Mouse (Mus musculus) heart, embryonic 13.5 days (tissue): ENCODE data around the gene Sfxn5. TPM values are rescaled to one million over a fixed set of nuclear protein-coding genes. Genes with fewer than 3 reads are reported as not detected.

Experiments used
- ATAC-seq: fragments of 200-750 bp; cut with Nextera tagmentation; 2 replicates; pipeline ENCODE4 v1.8.0; 2017; ENCODE audit warnings: moderate TSS enrichment; ENCODE audit not compliant: insufficient number of reproducible peaks, low FRiP score, low TSS enrichment; ENCODE audit errors: extremely low read depth
- H3K27ac ChIP-seq: fragments of 300-500 bp; sonication (generic); replicated peaks from 2 replicates; pipeline ENCODE4 v1.5.1; 2015; ENCODE audit warnings: moderate library complexity, mild to moderate bottlenecking, inconsistent platforms
- H3K27me3 ChIP-seq: fragments of 300-500 bp; sonication (generic); replicated peaks from 2 replicates; pipeline ENCODE4 v1.6.1; 2015; ENCODE audit warnings: mild to moderate bottlenecking, inconsistent platforms
- H3K36me3 ChIP-seq: fragments of 300-500 bp; sonication (generic); 2 replicates; pipeline ENCODE4 v1.6.1; 2015; ENCODE audit warnings: mild to moderate bottlenecking, inconsistent platforms
- H3K4me1 ChIP-seq: fragments of 300-500 bp; sonication (generic); 2 replicates; pipeline ENCODE4 v1.6.1; 2015; ENCODE audit warnings: inconsistent platforms
- H3K4me2 ChIP-seq: fragments of 300-500 bp; sonication (generic); 2 replicates; pipeline ENCODE4 v1.6.1; 2015; ENCODE audit warnings: inconsistent platforms, mild to moderate bottlenecking, moderate library complexity
- H3K4me3 ChIP-seq: fragments of 300-500 bp; sonication (generic); 2 replicates; pipeline ENCODE4 v1.5.1; 2015; ENCODE audit warnings: moderate library complexity, mild to moderate bottlenecking, inconsistent platforms
- H3K9ac ChIP-seq: fragments of 300-500 bp; sonication (generic); 2 replicates; pipeline ENCODE4 v1.6.1; 2015; ENCODE audit warnings: inconsistent platforms, mild to moderate bottlenecking, moderate library complexity
- H3K9me3 ChIP-seq: fragments of 300-500 bp; sonication (generic); 2 replicates; pipeline ENCODE4 v1.6.1; 2016; ENCODE audit warnings: inconsistent platforms
- WGBS: fragments of 180-500 bp; shearing (Covaris S2); methylation state at CpG from one replicate; pipeline ENCODE4 v1.1.7; 2015; ENCODE audit warnings: mixed read lengths; 5-methylcytosine and 5-hydroxymethylcytosine counted together
- polyA plus RNA-seq: library from polyadenylated mRNA; unstranded; fragments of >200 nt; fragmentation: Nextera tagmentation; extraction: Ambion mirVana; gene quantifications from 2 replicates; pipeline ENCODE4 v1.2.1, GENCODE M21; 2015

Sfxn5 gene
- polyA plus RNA-seq, 1 experiment from 2014 or later = 3.3 TPM

DNA sequence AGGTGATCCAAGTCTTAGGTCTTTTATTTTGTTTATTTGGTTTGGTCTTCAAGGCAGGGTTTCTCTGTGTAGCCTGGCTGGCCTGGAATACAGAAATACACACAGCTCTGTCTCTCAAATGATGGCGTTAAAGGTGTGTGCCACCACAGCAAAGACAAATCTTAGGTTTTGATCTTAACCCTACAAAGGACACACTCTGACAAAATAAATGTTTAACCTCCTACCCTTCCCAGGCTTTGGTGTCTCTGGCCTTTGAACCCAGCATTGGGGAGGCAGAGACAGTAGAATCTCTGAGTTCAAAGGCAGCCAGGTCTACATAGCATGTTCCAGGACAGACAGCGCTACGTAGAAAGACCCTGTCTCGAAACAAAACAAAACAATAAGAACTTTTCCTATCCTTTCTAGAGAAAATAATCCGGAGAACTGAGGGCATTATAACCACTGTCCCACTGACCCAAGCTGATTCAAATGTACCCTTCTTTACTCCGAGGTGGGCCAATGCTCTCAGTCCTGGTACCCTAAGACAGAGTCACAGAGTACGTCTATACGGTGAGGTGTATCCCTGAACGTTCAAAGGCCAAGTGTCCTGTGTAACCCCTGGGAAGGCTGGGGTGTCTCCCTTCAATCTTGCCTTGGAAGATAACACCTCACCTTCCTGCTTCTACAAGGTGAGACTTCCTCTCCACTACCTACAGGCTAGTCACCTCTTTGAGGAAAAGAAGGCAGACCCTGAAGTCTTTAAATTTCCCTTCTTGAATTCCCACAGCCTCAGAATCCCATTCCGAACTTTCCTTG lies 40.0 kb upstream of the Sfxn5 start:
- peaks cover 73% of the 10 kb centered on the region for H3K4me1 ChIP-seq
- ATAC-seq = no peak
- H3K36me3 ChIP-seq = peaks cover 15% of the 10 kb centered on the region; the same call in 1 of the 2 replicates
- 67% methylated on average over 10 of the region's 10 CpGs for WGBS
- peak overlapping the region; percentile 94 for H3K4me3 ChIP-seq
- peak overlapping the region; percentile 96 for H3K27ac ChIP-seq
- H3K4me2 ChIP-seq = peak overlapping the region; percentile 75
- no peaks in the 10 kb centered on the region for H3K9me3 ChIP-seq
- H3K9ac ChIP-seq = peak overlapping the region; percentile 98
- no peaks in the 10 kb centered on the region for H3K27me3 ChIP-seq

DNA sequence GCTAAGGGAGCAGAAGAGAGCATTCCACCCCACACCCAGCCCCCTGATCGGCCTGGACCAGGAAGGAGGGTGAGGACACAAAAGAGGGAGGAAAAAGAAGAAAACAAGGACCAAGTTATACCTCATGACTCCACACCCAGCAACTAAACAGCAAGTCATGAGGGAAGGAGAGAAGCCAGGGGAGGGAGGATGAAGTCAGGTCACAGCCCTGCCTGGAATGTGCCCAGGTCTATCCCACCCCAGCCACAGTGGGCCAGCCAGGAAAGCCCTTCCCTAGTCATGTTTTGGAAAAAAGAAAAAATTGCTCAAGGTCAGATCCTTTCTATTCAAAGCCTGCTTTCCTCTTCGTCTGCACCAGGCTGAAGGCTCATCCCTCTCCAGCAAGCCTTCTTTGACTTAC lies 39.3 kb upstream of the Sfxn5 start:
- Histone ChIP-seq H3K4me3 (peak overlapping the region; percentile 94), H3K9ac (peak overlapping the region; percentile 98), H3K36me3 (peaks cover 15% of the 10 kb centered on the region; the same call in 1 of the 2 replicates), H3K27me3 (no peaks in the 10 kb centered on the region), H3K9me3 (no peaks in the 10 kb centered on the region), H3K27ac (peak overlapping the region; percentile 96), H3K4me1 (peaks cover 74% of the 10 kb centered on the region), H3K4me2 (peak overlapping the region; percentile 75)
- no peak for ATAC-seq
- WGBS = 43% methylated on average over 2 of the region's 2 CpGs

DNA sequence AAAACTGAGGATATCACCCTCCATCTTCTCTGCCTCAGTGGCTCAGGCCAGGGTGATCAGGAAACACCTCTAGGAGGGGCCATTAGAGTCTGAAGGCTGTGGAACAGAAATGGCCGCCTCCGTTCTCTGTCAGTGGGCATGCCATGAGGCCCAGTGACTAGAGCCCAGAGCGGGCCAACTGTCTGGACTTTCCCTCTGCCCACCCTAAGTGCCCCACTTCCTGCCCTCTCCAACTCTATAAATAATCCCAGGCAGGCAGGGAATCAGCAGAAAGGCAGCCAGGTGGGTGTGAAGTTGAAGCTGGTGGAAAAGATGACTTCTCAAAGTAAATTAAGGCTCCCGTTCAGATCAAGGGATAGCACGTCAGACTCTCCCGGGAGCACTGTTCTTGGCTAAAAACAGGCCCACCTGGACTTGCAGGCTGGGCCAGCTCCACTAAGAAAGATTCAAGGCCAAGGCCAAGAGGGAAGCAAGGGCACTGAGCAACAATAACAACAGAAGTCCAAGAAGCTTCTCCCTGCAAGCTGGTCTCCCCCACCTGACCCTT lies 38.7 kb upstream of the Sfxn5 start:
- 48% methylated on average over 6 of the region's 6 CpGs for whole genome bisulfite sequencing
- Histone ChIP-seq H3K27me3 (no peaks in the 10 kb centered on the region), H3K36me3 (peaks cover 15% of the 10 kb centered on the region; the same call in 1 of the 2 replicates), H3K27ac (peak overlapping the region; percentile 96), H3K4me2 (peak overlapping the region; percentile 75), H3K4me1 (peaks cover 74% of the 10 kb centered on the region), H3K9me3 (no peaks in the 10 kb centered on the region), H3K4me3 (peak overlapping the region; percentile 94), H3K9ac (peak overlapping the region; percentile 98)
- no peak for ATAC-seq

DNA sequence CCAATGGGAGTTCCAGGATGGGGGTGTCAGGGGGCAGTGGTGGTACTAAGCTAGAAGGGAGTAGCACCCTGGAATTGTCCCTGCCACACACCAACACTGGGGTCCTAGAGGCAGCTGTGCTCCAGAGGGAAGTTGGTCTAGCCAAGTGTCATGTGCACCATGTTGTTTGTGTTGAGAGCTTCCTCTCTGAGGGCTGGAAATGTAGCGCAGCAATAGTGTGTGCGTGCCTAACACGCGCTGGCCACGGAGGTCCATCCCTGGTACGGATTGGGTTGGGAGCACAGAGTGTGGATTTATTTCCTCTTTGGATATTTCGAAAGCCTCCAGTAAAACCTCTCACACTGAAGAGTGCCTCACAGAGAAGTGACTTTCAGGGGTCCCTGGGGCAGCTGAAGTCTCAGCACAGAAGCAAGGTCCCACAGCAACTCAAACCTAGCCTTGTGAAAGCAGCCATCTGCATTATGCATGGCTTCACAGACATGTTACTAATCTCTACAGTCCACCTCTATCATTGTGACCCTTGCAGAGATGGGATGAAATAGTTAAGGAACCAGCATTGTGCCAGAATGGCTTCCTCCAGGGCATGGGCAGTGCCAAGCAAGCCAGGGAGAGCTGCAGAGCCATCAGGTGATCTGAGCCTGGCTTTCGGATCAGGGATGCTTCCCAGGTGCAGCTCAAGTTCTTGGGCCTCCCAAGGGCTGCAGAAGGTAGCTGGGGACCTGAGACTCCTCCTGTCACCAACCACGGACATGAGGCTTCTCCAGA lies 37.6 kb upstream of the Sfxn5 start:
- Histone ChIP-seq H3K9ac (peak overlapping the region; percentile 98), H3K4me2 (peak overlapping the region; percentile 75), H3K36me3 (peaks cover 15% of the 10 kb centered on the region; the same call in 1 of the 2 replicates), H3K9me3 (no peaks in the 10 kb centered on the region), H3K27ac (peak overlapping the region; percentile 96), H3K4me1 (peaks cover 80% of the 10 kb centered on the region), H3K4me3 (peak overlapping the region; percentile 94), H3K27me3 (no peaks in the 10 kb centered on the region)
- ATAC-seq = no peak
- WGBS = 86% methylated on average over 9 of the region's 9 CpGs

DNA sequence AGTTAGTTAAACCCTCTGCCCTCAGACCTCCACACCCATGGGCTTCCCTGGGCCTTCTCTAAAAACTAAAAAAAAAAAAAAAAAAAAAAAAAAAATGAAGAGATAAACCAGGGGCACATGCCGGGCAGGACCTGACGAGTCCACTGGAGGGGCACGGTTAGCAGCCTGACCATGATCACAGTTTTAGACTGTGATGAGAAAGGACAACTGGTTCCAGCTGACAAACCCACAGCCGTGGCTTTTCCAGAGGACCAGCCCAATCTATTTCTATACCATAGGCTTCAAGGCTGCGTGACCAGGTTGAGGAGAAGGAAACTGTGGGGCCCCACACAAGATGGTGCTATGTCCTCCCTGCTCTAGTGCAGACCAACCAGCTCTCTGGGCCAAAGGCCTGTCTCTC lies 36.8 kb upstream of the Sfxn5 start:
- Histone ChIP-seq H3K4me3 (peak overlapping the region; percentile 19; the same call in 1 of the 2 replicates), H3K9ac (peak overlapping the region; percentile 98; the same call in 1 of the 2 replicates), H3K4me1 (peaks cover 83% of the 10 kb centered on the region)

DNA sequence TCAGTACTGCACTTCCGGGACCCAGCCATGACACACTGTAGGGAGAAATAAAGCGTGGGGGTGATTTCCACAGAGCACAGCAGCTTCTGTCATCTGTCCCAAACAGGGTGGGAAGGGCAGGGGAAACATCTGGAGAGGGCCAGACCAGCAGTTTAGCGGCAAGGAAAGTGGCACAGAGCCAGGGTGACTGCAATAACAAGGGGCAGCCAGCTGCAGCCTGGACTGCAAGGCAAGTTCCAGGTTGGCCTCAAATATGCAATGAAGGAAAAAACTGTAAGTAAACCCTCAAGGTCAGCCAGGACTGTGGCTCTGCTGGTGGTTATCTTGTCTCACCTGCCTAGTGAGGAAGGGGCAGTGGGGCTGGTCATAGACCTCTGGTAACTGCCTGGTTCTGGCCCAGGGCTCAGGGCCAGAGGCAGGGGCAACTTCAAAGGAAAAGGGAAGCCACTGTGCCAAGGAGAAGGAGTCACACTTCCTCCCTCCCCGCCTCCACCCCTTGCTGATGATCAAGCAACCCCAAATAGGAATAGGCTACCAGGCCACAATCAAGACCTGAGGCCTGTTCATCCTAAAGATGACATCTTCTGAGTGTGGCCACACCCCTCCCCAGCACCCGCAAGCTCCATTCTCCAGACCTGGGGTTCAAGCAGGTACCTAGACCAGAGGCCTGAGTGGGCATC lies 36.1 kb upstream of the Sfxn5 start:
- Histone ChIP-seq H3K36me3 (peaks cover 25% of the 10 kb centered on the region), H3K9ac (peak overlapping the region; percentile 76), H3K27me3 (no peaks in the 10 kb centered on the region), H3K4me2 (peak overlapping the region; percentile 75), H3K4me3 (peak overlapping the region; percentile 19), H3K4me1 (peaks cover 89% of the 10 kb centered on the region), H3K9me3 (no peaks in the 10 kb centered on the region), H3K27ac (peak overlapping the region; percentile 96)
- ATAC-seq = no peak
- 49% methylated on average over 5 of the region's 5 CpGs for WGBS

More for the DNA sequence above, 36.8 kb upstream of the Sfxn5 start:
- Histone ChIP-seq H3K4me2 (peak overlapping the region; percentile 75), H3K36me3 (peaks cover 19% of the 10 kb centered on the region; the same call in 1 of the 2 replicates), H3K27ac (peak overlapping the region; percentile 96), H3K9me3 (no peaks in the 10 kb centered on the region), H3K27me3 (no peaks in the 10 kb centered on the region)
- WGBS = 74% methylated on average over 5 of the region's 5 CpGs
- ATAC-seq = no peak

DNA sequence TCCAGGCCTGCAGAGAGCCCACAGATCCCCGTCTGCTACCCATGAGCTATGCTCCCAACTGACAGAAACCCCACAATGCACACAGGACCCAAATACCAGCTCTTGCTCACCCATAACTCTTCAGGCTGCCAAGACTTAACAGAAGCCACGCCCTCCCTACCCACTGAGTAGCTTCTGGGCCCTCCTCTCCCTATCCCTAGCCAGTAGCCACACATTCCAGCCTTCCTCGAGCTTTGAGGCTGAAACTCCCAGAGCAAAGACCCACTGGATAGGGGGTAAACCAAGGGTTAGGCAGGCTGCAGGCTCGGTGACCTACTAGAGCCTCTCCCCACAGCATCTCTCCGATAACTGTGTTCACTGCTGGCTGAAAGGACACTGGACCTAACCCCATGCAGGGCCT lies 35.5 kb upstream of the Sfxn5 start:
- Histone ChIP-seq H3K27me3 (no peaks in the 10 kb centered on the region), H3K9me3 (no peaks in the 10 kb centered on the region), H3K4me2 (peak overlapping the region; percentile 75), H3K36me3 (peaks cover 25% of the 10 kb centered on the region), H3K9ac (peak overlapping the region; percentile 76), H3K27ac (peak overlapping the region; percentile 96), H3K4me1 (peaks cover 95% of the 10 kb centered on the region), H3K4me3 (peak overlapping the region; percentile 16)
- WGBS = 55% methylated on average over 5 of the region's 5 CpGs
- ATAC-seq = no peak

DNA sequence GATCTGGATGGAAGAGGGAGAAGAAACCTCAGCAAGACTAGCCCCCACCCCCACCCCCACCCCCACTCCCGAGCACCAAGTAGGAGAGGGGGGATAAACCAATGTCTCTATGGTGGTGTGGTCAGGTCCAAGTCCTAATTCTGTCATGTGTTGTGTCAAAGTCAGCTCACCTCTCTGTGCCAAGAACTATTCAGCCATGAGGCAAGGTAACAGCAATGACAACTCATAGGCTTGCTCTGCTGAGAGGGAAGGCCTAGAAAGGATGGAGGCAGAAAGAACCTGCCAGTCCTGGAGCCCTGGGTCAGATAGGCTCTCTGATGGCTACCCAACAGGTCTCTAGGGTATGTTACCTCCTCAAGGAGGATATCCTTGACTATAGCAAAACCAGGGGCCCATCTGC lies 34.9 kb upstream of the Sfxn5 start:
- H3K4me2 ChIP-seq = peak overlapping the region; percentile 75
- peaks cover 25% of the 10 kb centered on the region for H3K36me3 ChIP-seq
- H3K4me3 ChIP-seq = no peak overlapping the region
- no peak for ATAC-seq
- H3K4me1 ChIP-seq = peaks cover 97% of the 10 kb centered on the region
- H3K9me3 ChIP-seq = no peaks in the 10 kb centered on the region
- peak overlapping the region; percentile 96 for H3K27ac ChIP-seq
- WGBS = 87% methylated on average over 1 of the region's 1 CpGs
- no peaks in the 10 kb centered on the region for H3K27me3 ChIP-seq
- peak overlapping the region; percentile 76; the same call in 1 of the 2 replicates for H3K9ac ChIP-seq

DNA sequence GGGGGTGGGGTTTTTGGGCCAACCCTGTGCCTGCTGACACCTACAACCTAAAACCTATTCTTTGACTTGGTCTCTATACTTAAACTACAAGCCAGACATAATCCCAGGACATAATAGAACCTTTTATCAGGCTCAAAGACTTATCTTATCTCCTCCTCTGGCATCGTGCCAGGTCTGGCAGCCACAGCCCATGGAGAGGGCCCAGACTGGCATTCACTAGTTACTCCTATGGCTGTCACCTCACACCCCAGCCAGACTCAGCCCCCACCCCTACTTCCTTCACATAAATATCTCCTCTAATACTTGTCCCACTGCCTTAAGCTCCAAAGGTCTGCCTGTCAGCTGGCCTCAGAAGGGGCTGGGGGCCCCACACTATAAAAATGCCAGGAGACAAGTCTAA lies 33.2 kb upstream of the Sfxn5 start:
- 19% methylated on average over 1 of the region's 1 CpGs for WGBS
- peak overlapping the region; percentile 96 for H3K27ac ChIP-seq
- H3K4me3 ChIP-seq = peak overlapping the region; percentile 20
- peaks cover 99% of the 10 kb centered on the region for H3K4me1 ChIP-seq
- ATAC-seq = peak; percentile 45; the same call in 1 of the 2 replicates
- H3K9me3 ChIP-seq = no peaks in the 10 kb centered on the region
- H3K4me2 ChIP-seq = peak overlapping the region; percentile 57
- peak overlapping the region; percentile 72 for H3K9ac ChIP-seq
- peaks cover 26% of the 10 kb centered on the region for H3K36me3 ChIP-seq
- no peaks in the 10 kb centered on the region for H3K27me3 ChIP-seq

DNA sequence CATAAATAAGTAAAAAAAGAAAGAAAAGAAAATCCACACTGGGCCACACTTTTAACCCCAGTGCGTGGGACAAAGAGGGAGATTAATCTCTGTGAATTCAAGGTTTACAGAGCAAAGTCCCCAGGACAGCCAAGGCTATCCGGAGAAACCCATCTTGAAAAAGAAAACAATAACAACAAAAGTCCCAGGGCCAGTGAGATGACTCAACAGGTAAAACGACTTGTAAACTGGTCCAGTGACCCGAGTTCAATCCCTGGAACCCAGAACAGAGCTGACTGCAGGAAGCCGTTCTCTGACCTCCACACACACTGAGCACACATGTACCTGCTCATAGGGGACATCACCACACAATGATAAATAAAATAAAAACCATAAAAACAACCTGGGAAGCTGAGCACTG lies 31.2 kb upstream of the Sfxn5 start:
- no peaks in the 10 kb centered on the region for H3K9me3 ChIP-seq
- H3K4me2 ChIP-seq = peak overlapping the region; percentile 15; the same call in 1 of the 2 replicates
- H3K4me1 ChIP-seq = peaks cover 95% of the 10 kb centered on the region
- peaks cover 23% of the 10 kb centered on the region; the same call in 1 of the 2 replicates for H3K36me3 ChIP-seq
- WGBS = 66% methylated on average over 5 of the region's 5 CpGs
- H3K27me3 ChIP-seq = no peaks in the 10 kb centered on the region
- ATAC-seq = no peak
- H3K27ac ChIP-seq = peak overlapping the region; percentile 96
- no peak overlapping the region for H3K4me3 ChIP-seq
- peak overlapping the region; percentile 50 for H3K9ac ChIP-seq
